Mouse (Mus musculus): ENCODE results near the gene Wars.

The Wars gene

GRCm38 (mm10) chr12:108826282-108826957 is 67.6 kb downstream of the Wars start:
- no peak for DNase-seq (ENCODE audit: low spot score in 2 of 2)

- DNase-seq (ENCODE audit: low spot score in 2 of 2) = no peak
Measured at GRCm38 (mm10) chr12:108825561-108826224, 68.3 kb downstream of the Wars start.

- DNase-seq (ENCODE audit: low spot score in 2 of 2) = no peak
Measured at GRCm38 (mm10) chr12:108824225-108824874, 69.6 kb downstream of the Wars start.

GRCm38 (mm10) chr12:108823036-108823435 is 70.9 kb downstream of the Wars start:
- DNase-seq (ENCODE audit: low spot score in 2 of 2) = no peak

- DNase-seq (ENCODE audit: low spot score in 2 of 2) = no peak
Measured at GRCm38 (mm10) chr12:108820461-108820860, 73.5 kb downstream of the Wars start.

GRCm38 (mm10) chr12:108816569-108816968 is 77.4 kb downstream of the Wars start:
- DNase-seq (ENCODE audit: low spot score in 2 of 2) = no peak

- no peak for DNase-seq (ENCODE audit: low spot score in 2 of 2)
Measured at GRCm38 (mm10) chr12:108814470-108814869, 79.5 kb downstream of the Wars start.

- DNase-seq (ENCODE audit: low spot score in 2 of 2) = no peak
Measured at GRCm38 (mm10) chr12:108812463-108812862, 81.5 kb downstream of the Wars start.

GRCm38 (mm10) chr12:108811133-108811532 is 82.8 kb downstream of the Wars start:
- no peak for DNase-seq (ENCODE audit: low spot score in 2 of 2)

GRCm38 (mm10) chr12:108810309-108810708 is 83.7 kb downstream of the Wars start:
- no peak for DNase-seq (ENCODE audit: low spot score in 2 of 2)
